Mouse (Mus musculus) CD8-positive naive resting alpha-beta T cell, adult 2 months (primary cell): Measurements from ENCODE around the gene AU015836.
"Not testable (repeated sequence)": the region's sequence is repeated elsewhere in the genome, so short reads cannot be mapped to it uniquely, and the experiment has no call there.

Experiments used
- DNase-seq, 2 experiments: peaks; one replicate each; pipeline ENCODE4 v3.0.0; 2022; ENCODE audit warnings: low read depth in 2 of 2, low spot score in 2 of 2

The AU015836 gene

GRCm38 (mm10) chrX:93968444-93968843, at the start of gene AU015836:
Gene AU015836 (plus strand): TSS chrX:93968659.
- no peak for DNase-seq

- DNase-seq: no peak
Observed at GRCm38 (mm10) chrX:93919017-93919416, 49.4 kb upstream of the AU015836 start.

GRCm38 (mm10) chrX:93928379-93928778, 40.1 kb upstream of the AU015836 start:
- no peak for DNase-seq

- no peak for DNase-seq
Observed at GRCm38 (mm10) chrX:93928794-93929193, 39.7 kb upstream of the AU015836 start.

GRCm38 (mm10) chrX:93931694-93932093, 36.8 kb upstream of the AU015836 start:
- no peak for DNase-seq

GRCm38 (mm10) chrX:93956727-93957126, 11.7 kb upstream of the AU015836 start:
- DNase-seq: no peak

GRCm38 (mm10) chrX:93958502-93958901, 10.0 kb upstream of the AU015836 start:
- DNase-seq: no peak

GRCm38 (mm10) chrX:93980341-93980740, 11.9 kb downstream of the AU015836 start:
- DNase-seq: no peak

- DNase-seq: no peak
Observed at GRCm38 (mm10) chrX:93982193-93982592, 13.7 kb downstream of the AU015836 start.

GRCm38 (mm10) chrX:93985096-93985495, 16.6 kb downstream of the AU015836 start:
- DNase-seq: not testable (repeated sequence)

GRCm38 (mm10) chrX:94006991-94007390, 38.5 kb downstream of the AU015836 start:
- DNase-seq: no peak

GRCm38 (mm10) chrX:94009442-94009841, 41.0 kb downstream of the AU015836 start:
- no peak for DNase-seq

- no peak for DNase-seq
Observed at GRCm38 (mm10) chrX:94011656-94012173, 43.3 kb downstream of the AU015836 start.

- no peak for DNase-seq
Observed at GRCm38 (mm10) chrX:94012479-94013167, 44.2 kb downstream of the AU015836 start.

- DNase-seq: no peak
Observed at GRCm38 (mm10) chrX:94016891-94017290, 48.4 kb downstream of the AU015836 start.

GRCm38 (mm10) chrX:94022264-94022874, 53.9 kb downstream of the AU015836 start:
- no peak for DNase-seq
